Mouse (Mus musculus) heart, embryonic 16.5 days (tissue): Measurements from ENCODE around the gene Rffl. TPM values are rescaled to one million over a fixed set of nuclear protein-coding genes. Genes with fewer than 3 reads are reported as not detected.

Experiments
- polyA plus RNA-seq: library from polyadenylated mRNA; unstranded; fragments of >200 nt; fragmentation: Nextera tagmentation; extraction: Ambion mirVana; gene quantifications from 2 replicates; pipeline ENCODE4 v1.2.1, GENCODE M21; 2015

Gene Rffl
- polyA plus RNA-seq, 1 experiment from 2014 or later = 5.5 TPM

Other genes with a start within 250 kb of the Rffl start
- gene Cct6b, start 106.9 kb downstream of the Rffl start, polyA plus RNA-seq = 0.14 and 0.25 TPM in 2 replicates
- gene Zfp830, start 106.9 kb downstream of the Rffl start, polyA plus RNA-seq = 28.3 and 30.4 TPM in 2 replicates
- 16.6 and 17.6 TPM in 2 replicates for gene Lig3, start 90.1 kb downstream of the Rffl start, polyA plus RNA-seq
- gene Rad51d, start 19.4 kb upstream of the Rffl start, polyA plus RNA-seq = 13.8 and 14.4 TPM in 2 replicates
- 0.12 and 0.20 TPM in 2 replicates for gene Fndc8, start 20.9 kb upstream of the Rffl start, polyA plus RNA-seq
- 22.2 TPM in 2 replicates for gene Nle1, start 37.2 kb upstream of the Rffl start, polyA plus RNA-seq
- gene Unc45b, start 39.3 kb upstream of the Rffl start, polyA plus RNA-seq = 188 and 201 TPM in 2 replicates
- 6.1 and 7.7 TPM in 2 replicates for gene Slfn5, start 80.1 kb upstream of the Rffl start, polyA plus RNA-seq
- gene Slfn9, start 120.6 kb upstream of the Rffl start, polyA plus RNA-seq = 11.9 and 13.1 TPM in 2 replicates
- 0.69 and 1.6 TPM in 2 replicates for gene Slfn8, start 149.6 kb upstream of the Rffl start, polyA plus RNA-seq
- 4.3 and 7.9 TPM in 2 replicates for gene Slfn2, start 193.9 kb upstream of the Rffl start, polyA plus RNA-seq
- gene Slfn1, start 245.6 kb upstream of the Rffl start, polyA plus RNA-seq = 0.27 and 0.32 TPM in 2 replicates